Mouse (Mus musculus) monocyte, adult 2 months (primary cell): Measurements from ENCODE around the gene Bcar3.

Experiments used
- DNase-seq, 2 experiments: peaks; one replicate each; pipeline ENCODE4 v3.0.0; 2022; ENCODE audit warnings: low spot score in 2 of 2, low read depth in 1 of 2

The Bcar3 gene

GRCm38 (mm10) chr3:122292300-122293222, 1.4 kb upstream of the Bcar3 start:
- DNase-seq, result peak; percentile 83 to 93

DNA sequence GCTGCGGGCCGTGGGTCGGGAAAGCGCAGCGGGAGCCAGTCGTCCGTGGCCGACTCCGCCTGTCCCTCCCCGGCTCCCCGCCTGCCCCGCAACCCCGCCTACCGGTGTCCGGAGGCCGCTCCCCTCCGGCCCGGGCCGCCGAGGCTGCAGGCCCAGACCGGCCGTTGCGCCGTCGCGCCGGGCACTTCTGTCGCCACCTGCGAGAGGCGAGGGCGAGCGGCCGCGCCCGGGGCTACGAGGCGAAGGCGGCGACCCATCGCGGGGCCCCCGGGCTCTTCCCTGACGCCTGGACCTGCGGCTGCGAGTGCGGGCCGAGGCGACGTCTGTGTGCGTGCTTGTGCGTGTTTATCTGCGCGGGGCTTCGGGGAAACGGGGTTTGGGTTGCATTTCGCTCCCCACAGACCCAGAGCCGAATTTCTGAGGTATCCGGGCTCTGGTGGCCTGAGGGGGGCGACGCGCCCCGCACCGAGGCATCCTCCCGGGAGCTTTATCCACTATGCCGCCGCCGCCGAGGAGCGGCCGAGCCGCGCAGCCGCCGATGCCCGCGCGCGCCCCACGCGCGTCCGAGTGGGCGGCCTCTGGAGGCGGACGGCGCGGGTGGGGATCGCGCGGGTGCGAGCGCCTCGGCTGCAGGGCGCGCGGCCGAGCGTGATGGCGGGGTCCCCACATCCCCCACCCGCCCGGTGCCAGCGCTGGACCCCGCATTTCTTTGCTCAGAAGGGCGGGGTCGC, 548 bp upstream of the Bcar3 start:
- no peak for DNase-seq

DNA sequence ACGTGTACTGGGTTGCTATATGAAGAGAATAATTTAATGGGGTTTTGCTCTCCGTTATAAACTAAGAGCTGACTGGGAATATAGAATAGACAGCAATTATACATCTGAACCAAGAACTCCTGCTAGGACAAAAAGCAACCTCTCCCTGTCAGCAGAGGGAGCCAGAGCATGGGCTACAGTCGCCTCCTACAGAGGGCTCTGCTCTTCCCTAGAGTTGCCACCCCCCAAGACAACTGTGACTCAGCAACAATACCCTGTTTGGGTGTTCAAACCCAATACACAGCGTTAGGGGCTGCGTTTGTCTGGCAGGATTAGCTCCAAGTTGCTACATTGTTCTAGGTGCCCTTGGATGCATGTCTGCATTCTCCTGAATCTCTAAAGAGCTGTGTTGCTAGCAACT, 1.6 kb downstream of the Bcar3 start:
- DNase-seq, result no peak

DNA sequence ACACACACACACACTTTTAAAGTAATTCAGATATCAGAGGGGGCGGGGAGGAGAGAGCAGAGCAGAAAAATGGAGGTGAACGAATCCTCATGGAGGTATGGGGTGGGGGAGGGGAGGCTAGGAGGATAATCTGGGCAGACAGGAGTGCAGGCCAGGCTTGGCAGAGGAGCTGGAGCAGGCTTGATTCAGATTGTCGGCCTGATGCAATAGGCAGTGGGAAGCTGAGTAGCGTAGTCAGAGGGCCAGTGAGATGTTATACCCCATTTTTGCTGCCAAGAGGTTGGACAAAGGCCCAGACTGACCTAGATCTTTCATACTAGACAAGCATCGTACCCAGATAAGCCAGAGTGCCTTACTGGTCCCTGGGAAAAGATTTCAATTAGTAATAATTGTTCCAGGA, 3.0 kb downstream of the Bcar3 start:
- DNase-seq, result no peak

DNA sequence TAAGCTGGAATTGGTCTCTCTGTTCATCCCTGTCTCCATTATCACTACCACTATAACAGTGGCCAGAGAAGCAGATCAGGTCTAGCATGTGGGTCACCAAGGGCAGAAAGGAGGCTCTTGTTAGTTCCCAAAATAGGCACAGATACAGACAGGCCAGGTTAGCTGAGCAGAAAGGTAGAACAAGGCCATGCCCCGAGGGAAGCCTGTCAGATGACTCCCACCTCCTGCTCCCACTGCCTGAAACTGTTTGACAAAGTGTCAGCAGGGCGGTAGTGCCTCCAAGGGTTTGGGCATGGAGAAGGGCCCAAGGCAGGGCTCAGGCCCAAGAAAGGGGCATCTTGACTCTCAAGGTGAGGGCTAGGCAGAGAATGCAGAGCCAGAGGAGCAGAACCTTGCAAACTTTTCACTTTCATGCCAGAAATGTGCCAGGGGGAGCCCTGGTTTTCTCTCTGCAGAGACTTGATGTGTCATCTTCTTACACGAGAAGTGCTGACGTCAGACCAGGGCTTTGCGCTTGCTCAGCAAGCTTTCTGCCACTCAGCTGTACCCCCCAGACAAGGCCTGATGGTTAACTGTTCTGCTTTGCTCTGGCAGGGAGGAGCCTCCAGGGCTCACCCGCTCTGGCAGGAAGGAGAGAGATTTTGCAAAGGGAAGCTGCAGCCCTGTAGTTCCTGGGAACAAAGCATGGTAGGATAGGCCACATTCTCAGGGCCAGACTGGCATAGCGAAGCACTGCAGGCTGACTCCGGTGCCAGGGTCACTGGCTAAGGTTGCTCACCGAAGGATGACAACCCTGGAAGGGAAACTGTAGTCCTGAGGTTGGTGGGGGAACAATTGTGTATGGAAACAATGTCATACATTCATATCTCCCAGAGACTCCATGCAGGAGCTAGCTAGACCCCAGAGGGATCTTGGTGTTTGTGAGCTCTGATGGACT, 7.3 kb downstream of the Bcar3 start:
- DNase-seq, result peak in 1 of 2 experiments; percentile 36

GRCm38 (mm10) chr3:122304560-122304959, 10.6 kb downstream of the Bcar3 start:
- DNase-seq, result no peak

DNA sequence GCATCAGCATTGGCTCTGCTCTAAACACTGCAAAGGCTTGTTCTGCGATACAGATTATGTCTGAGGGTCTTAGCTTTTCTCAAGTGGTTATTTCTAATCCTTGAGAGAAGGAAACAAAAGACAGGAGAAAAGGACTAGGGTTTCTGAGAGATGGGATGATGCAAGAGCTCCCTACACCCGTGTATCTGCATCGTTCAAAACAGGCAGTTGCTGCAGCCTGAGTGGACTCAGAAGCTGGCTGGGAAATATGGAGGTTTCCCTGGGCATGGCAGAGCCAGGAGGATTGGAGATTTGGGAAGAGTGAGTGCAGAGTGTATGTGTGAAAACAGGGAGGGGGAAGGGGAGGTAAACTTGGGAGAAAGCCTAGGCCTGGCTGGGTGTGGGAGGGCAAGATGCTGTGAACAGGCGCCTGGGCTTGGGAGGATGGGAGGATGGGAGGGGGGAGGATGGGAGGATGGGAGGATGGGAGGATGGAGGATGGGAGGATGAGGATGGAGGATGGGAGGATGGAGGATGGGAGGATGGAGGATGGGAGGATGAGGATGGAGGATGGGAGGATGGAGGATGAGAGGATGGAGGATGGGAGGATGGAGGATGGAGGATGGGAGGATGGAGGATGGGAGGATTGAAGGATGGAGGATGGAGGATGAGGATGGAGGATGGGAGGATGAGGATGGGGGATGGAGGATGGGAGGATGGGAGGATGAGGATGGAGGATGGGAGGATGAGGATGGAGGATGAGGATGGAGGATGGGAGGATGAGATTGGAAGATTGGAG, 14.1 kb downstream of the Bcar3 start:
- DNase-seq, result no peak

DNA sequence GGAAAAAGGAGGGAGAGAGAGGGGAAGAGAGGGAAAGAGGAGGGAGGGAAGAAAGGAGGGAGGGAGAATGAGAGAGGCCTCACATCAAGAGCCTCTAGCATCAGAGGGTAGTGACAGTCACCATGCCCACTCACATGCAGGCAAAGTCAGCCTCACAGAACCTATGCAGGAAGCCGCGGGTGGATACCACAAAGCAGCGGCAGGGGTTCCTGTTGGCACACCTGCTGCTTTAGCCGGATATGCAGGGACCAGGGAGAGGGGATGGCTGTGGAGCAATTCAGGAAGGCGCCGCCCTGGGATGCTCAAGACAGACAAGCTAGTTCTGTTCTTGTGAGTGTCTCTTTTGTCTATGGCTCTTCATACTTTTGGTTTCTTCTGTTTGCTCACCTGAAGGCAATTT, 15.0 kb downstream of the Bcar3 start:
- no peak for DNase-seq

DNA sequence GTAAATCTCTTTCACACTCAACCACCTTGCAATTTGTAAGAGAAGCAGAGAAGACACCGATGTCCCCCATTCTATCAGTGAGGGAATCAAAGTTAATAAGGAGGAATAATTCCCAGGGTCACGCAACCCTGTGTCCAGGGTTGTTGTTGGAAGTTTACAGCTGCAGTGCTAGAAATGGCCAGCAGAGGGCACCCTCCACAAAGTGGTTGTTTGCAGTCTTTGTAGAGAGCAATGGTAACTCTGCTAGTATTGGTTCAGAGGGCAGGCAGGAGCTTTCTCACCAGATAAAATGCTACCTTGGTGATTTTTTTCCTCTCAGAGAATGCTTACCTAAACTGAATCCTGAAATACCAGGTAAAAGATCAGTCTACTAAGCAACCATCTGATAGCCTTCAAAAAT, 18.1 kb downstream of the Bcar3 start:
- DNase-seq, result peak in 1 of 2 experiments; percentile 48

DNA sequence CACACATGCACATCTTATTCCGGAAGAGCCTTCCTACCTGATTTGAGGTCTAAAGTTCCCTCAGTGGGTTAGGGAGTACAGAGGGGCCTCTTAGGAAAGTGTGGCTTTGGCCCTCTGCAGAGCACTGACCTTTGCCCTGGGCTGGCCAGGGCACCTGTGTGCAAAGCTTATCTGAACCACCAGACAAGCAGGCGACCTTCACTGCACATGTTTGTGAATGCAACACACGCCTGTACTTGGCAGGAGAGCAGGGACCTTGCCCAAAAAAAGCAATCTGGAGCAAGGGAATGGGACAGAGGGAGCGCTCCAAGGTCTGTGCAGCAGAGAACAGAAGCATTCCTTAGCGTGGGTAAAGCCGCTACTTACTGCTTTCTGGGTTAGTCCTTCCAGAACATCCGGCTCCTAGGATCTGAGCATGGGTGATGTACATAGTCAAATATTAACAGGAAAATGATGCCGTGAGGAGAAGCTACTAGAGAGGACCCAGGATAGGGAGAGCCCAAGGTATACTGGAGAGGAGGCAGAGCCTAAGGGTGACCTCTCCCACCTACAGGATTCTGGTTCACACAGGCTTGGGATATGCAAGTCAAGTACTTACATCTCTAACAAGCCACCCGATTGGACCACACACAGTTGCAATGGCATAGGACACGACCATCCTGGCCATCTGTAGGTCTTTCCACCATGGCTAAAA, 19.1 kb downstream of the Bcar3 start:
- DNase-seq, result no peak

- DNase-seq, result no peak
These were observed 20.0 kb downstream of the Bcar3 start for GRCm38 (mm10) chr3:122313936-122314335.

GRCm38 (mm10) chr3:122316621-122317020, 22.7 kb downstream of the Bcar3 start:
- no peak for DNase-seq

GRCm38 (mm10) chr3:122317339-122317738, 23.4 kb downstream of the Bcar3 start:
- DNase-seq, result no peak

DNA sequence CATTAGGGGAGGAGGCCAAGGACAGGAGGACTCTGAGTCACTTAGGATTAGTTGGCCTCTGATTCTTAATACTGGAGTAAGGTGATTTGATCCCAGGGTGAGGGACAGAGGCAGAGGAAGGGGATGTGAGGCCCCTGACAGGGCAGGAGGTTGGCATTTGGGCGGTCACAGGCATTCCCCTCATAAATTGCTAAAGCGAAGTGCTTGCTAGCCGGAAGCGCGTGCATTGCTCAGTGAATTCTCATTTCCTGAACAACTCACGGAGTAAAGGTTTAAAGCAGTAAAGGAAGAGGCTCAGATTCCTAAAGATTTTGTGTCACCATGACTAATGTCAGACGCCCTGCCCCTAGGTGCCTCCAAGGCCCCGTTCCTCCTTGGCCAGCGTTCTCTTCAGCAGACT, 28.3 kb downstream of the Bcar3 start:
- no peak for DNase-seq

GRCm38 (mm10) chr3:122323841-122324240, 29.9 kb downstream of the Bcar3 start:
- DNase-seq, result no peak

DNA sequence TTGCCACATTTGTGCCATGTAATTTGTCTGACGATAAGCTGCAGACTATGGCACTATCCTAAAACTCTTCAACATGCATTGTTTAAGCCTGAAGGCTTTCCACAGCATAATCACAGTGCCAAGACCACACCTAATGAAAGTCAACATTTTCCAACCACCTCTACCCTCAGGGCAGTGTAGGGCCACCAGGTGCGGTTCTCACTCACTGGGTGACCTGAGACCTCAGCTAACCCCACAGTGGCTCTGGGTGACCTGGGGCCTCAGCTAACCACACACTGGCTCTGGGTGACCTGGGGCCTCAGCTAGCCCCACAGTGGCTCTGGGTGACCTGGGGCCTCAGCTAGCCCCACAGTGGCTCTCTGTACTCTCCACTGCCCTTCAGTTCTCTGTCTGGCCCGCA, 30.6 kb downstream of the Bcar3 start:
- no peak for DNase-seq

DNA sequence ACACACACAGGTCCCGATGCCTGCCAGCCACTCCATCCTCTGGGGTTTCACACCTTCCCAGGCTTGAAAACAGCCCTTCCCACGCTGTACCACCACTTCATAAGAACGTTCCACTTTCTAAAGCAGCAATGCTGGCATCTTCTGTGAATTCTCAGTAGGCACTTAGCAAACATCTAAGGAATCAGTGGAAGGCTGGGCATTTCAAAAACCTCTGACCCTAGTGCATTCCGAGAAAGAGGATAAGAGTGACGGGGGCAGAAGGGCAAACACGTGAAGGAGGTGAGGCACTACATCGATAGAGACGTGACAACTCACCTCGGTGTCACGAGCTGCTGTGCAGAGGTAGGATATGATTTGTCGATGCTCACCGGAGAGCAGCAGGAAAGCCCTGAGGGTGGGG, 36.5 kb downstream of the Bcar3 start:
- no peak for DNase-seq

DNA sequence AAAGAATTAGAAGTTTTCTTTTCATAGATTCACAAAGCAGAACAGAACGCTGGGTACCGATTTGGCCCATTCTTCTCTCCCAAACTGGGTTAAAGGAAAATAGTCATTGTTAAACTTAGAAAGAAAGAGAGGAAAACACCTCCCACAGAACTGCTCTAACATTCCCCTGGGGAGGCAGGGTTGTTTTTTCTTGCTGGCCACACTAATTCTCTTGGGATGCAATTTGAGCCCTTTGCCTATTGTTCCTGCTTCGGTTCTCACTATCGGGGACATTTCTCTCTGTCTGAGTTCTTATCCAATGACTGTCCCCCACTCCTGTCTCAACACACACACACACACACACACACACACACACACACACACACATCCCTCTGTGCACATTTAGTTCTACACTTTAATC, 39.6 kb downstream of the Bcar3 start:
- no peak for DNase-seq

- no peak for DNase-seq
These were observed 40.0 kb downstream of the Bcar3 start for GRCm38 (mm10) chr3:122333902-122334301.

- no peak for DNase-seq
These were observed 40.4 kb downstream of the Bcar3 start for GRCm38 (mm10) chr3:122334375-122334774.
